Mouse (Mus musculus) Patski (cell line): ENCODE results near the gene Orai1. TPM values are rescaled to one million over a fixed set of nuclear protein-coding genes. Genes with fewer than 3 reads are reported as not detected.

ENCODE experiments used
- ATAC-seq: fragments of 100-300 bp; one replicate; pipeline ENCODE4 v1.8.0; 2021
- CTCF ChIA-PET: fragments of 350-600 bp; sonication (Branson Sonifier 250); formaldehyde crosslinking; loops from one replicate; lab custom pipeline; 2022; ENCODE audit warnings: inconsistent platforms; lab: Charles Lee
- POLR2A ChIA-PET: fragments of 350-600 bp; sonication (Branson Sonifier 250); formaldehyde crosslinking; loops from one replicate; lab custom pipeline; 2022; ENCODE audit warnings: antibody characterized with exemption, inconsistent platforms; lab: Charles Lee
- DNase-seq: peaks from one replicate; pipeline ENCODE4 v3.0.0-alpha.2; 2011; ENCODE audit warnings: low read depth, low spot score
- H3K27me3 ChIP-seq: fragments of 371-371 bp; one replicate; pipeline ENCODE4 v1.5.1; 2021
- CTCF ChIP-seq: fragments of 100-300 bp; IDR thresholded peaks from one replicate; pipeline ENCODE4 v1.5.1; 2021
- in situ Hi-C: fragments of 300-500 bp; cut with MboI; formaldehyde crosslinking; loops from 3 replicates; pipeline ENCODE4 v1.11.1; 2018; ENCODE audit warnings: low pct_unique_long_range_greater_than_20kb, mixed read lengths
- polyA plus RNA-seq: library from polyadenylated mRNA; unstranded; gene quantifications from one replicate; pipeline ENCODE4 v1.2.3, GENCODE M21; 2021

Orai1 gene
- polyA plus RNA-seq, 1 experiment from 2014 or later, result 20.5 TPM

GRCm38 (mm10) chr5:122994303-122994846 is 20.5 kb upstream of the Orai1 start:
- in situ Hi-C loops, result no loop called here
- no peaks in the 10 kb centered on the region for H3K27me3 ChIP-seq
- ATAC-seq, result peak; percentile 60
- CTCF ChIA-PET, result interaction anchor here (1.0 to 1.1 kb wide), 2 partner anchors 11 to 20 kb away, joined by 3 read pairs; no protein-coding TSS in a partner anchor
- TF ChIP-seq CTCF, result no peak
- POLR2A ChIA-PET, result no interaction called here
- peak; percentile 95 for DNase-seq

- ATAC-seq, result no peak
- in situ Hi-C loops, result no loop called here
Measured at GRCm38 (mm10) chr5:122994910-122995309, 20.0 kb upstream of the Orai1 start.

GRCm38 (mm10) chr5:122997205-122998204 is 17.4 kb upstream of the Orai1 start:
- ChIA-PET CTCF (interaction anchor here (0.9 to 1.4 kb wide), 5 partner anchors 9 to 103 kb away, joined by 3 to 5 read pairs (median 3); partner anchors contain the start of gene Orai1), POLR2A (no interaction called here)
- no peaks in the 10 kb centered on the region for H3K27me3 ChIP-seq
- TF ChIP-seq CTCF, result no peak
- DNase-seq (no peak), ATAC-seq (no peak)
- in situ Hi-C loops, result no loop called here

More at GRCm38 (mm10) chr5:122994910-122995309, 20.0 kb upstream of the Orai1 start:
- ChIA-PET POLR2A (no interaction called here), CTCF (interaction anchor here (1.1 to 1.4 kb wide), 2 partner anchors 11 to 18 kb away, joined by 3 to 5 read pairs; no protein-coding TSS in a partner anchor)
- no peaks in the 10 kb centered on the region for H3K27me3 ChIP-seq
- no peak for TF ChIP-seq CTCF
- DNase-seq, result no peak

GRCm38 (mm10) chr5:123000901-123001300 is 14.0 kb upstream of the Orai1 start:
- TF ChIP-seq CTCF, result no peak
- POLR2A ChIA-PET, result interaction anchor here (0.6 kb wide), 1 partner anchor 14 kb away, joined by 3 read pairs; no protein-coding TSS in a partner anchor
- ATAC-seq, result no peak
- CTCF ChIA-PET, result no interaction called here
- DNase-seq, result no peak
- no peaks in the 10 kb centered on the region for H3K27me3 ChIP-seq
- in situ Hi-C loops, result no loop called here

- in situ Hi-C loops, result no loop called here
- DNase-seq (no peak), ATAC-seq (no peak)
- no peak for TF ChIP-seq CTCF
- ChIA-PET CTCF (interaction anchor here (1.0 to 2.0 kb wide), 7 partner anchors 8 to 28 kb away, joined by 3 to 7 read pairs (median 3); no protein-coding TSS in a partner anchor), POLR2A (no interaction called here)
- no peaks in the 10 kb centered on the region for H3K27me3 ChIP-seq
Measured at GRCm38 (mm10) chr5:123005716-123006592, 8.9 kb upstream of the Orai1 start.

GRCm38 (mm10) chr5:123008877-123009493 is 5.9 kb upstream of the Orai1 start:
- ChIA-PET CTCF (interaction anchor here (0.7 kb wide), 1 partner anchor 50 kb away, joined by 4 read pairs; no protein-coding TSS in a partner anchor), POLR2A (no interaction called here)
- no peaks in the 10 kb centered on the region for H3K27me3 ChIP-seq
- no peak for TF ChIP-seq CTCF
- ATAC-seq, result no peak
- in situ Hi-C loops, result no loop called here
- no peak for DNase-seq

- ChIA-PET POLR2A (no interaction called here), CTCF (interaction anchor here (0.7 to 1.3 kb wide), 5 partner anchors 11 to 50 kb away, joined by 3 read pairs; no protein-coding TSS in a partner anchor)
- ATAC-seq (no peak), DNase-seq (no peak)
- TF ChIP-seq CTCF, result no peak
- no peaks in the 10 kb centered on the region for H3K27me3 ChIP-seq
- in situ Hi-C loops, result loop anchor here (5.0 kb wide), 1 partner anchor 43 kb away; no protein-coding TSS in a partner anchor
Measured at GRCm38 (mm10) chr5:123009873-123010272, 5.0 kb upstream of the Orai1 start.

- CTCF ChIA-PET, result interaction anchor here (0.9 to 1.3 kb wide), 4 partner anchors 12 to 49 kb away, joined by 3 read pairs; no protein-coding TSS in a partner anchor
- POLR2A ChIA-PET, result interaction anchor here (0.7 to 1.2 kb wide), 2 partner anchors 12 to 23 kb away, joined by 3 to 4 read pairs; no protein-coding TSS in a partner anchor
- DNase-seq (no peak), ATAC-seq (no peak)
- TF ChIP-seq CTCF, result peak; percentile 66
- H3K27me3 ChIP-seq, result no peaks in the 10 kb centered on the region
- in situ Hi-C loops, result loop anchor here (5.0 kb wide), 1 partner anchor 44 kb away; no protein-coding TSS in a partner anchor
Measured at GRCm38 (mm10) chr5:123010806-123011205, 4.1 kb upstream of the Orai1 start.

- in situ Hi-C loops, result loop anchor here (5.0 kb wide), 1 partner anchor 44 kb away; no protein-coding TSS in a partner anchor
- CTCF ChIA-PET, result no interaction called here
- no peak for ATAC-seq
- H3K27me3 ChIP-seq, result no peaks in the 10 kb centered on the region
- POLR2A ChIA-PET, result interaction anchor here (1.2 kb wide), 1 partner anchor 23 kb away, joined by 3 read pairs; no protein-coding TSS in a partner anchor
- TF ChIP-seq CTCF, result no peak
- DNase-seq, result no peak
Measured at GRCm38 (mm10) chr5:123011705-123012104, 3.2 kb upstream of the Orai1 start.
